Mouse (Mus musculus): Measurements from ENCODE around the gene Slc36a1.

The Slc36a1 gene

DNA sequence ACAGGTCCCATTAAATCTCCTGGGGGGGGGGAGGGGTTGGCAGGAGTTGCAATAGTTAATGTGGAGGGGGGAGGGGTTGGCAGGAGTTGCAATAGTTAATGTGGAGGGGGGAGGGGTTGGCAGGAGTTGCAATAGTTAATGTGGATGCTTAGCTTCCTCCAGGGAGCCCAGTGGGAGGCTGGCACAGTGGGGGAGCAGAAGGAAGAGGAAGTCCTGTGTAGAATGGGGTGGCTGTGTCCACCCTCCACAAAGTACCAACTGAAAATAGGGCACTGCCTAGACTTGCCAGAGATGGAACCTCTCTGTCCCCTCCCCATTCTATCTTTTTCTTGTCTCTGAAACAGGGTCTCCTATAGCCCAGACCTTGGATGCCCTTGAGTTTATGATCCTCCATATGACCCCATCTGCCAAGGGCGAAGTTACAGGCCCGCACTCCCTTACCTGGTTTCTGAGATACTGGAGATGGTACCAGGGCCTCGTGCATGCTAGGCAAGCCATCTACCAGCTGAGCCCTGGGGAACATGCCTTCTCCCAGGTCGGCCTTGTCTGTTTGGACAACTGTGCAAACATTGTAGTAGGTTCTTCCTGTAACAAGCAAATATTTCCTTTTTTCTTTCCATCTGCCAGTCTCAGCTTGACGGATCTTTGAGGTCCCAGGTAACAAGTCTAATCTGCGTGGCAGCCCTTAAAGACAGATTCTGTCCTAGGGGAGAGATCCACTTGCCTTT, 5.6 kb downstream of the Slc36a1 start:
- DNase-seq: no peak

GRCm38 (mm10) chr11:55213518-55213917, 9.4 kb downstream of the Slc36a1 start:
- no peak for DNase-seq

GRCm38 (mm10) chr11:55214161-55214560, 10.0 kb downstream of the Slc36a1 start:
- no peak for DNase-seq

- no peak for DNase-seq
Observed at GRCm38 (mm10) chr11:55214978-55215377, 10.8 kb downstream of the Slc36a1 start.

GRCm38 (mm10) chr11:55216061-55216460, 11.9 kb downstream of the Slc36a1 start:
- DNase-seq: no peak

DNA sequence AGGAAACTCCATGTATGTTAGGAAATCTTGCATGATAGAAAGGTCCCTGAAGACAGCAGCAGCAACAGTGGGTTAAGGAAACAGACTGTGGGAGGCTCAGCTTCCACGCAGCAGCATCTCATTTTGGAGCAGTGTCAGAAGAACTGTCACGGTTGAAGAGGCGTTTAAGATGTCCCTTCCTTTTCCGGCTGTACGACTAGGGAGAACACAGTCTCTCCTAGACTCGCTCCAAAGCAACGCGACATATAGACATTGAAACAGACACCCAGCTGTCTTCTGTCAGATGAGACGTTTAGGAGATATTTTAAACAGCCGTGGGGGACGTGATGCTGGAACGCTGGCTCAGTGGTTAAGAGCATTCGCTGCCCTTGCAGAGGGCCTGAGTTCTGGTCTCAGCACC, 12.7 kb downstream of the Slc36a1 start:
- DNase-seq: no peak

- DNase-seq: no peak
Observed at GRCm38 (mm10) chr11:55217418-55217817, 13.3 kb downstream of the Slc36a1 start.

DNA sequence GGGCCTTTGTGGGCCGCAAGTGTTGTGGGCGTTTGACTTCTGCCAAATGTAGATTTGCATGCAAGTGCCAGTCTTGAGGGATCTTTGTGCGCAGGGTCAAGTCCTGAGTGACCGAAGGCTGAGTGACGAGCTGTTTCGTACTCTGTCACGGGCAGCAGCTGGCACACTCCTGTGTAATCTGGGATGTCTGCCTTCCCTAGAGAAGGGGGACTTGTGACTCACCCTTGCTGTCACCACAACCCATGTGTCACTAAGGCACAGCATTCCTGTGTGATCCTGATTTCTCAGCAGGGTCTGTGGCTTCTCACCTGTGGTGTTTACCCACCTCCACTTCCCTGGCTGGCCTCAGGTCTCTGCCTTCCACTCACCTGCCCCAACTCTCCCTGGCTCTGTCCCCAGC, 13.7 kb downstream of the Slc36a1 start:
- DNase-seq: no peak

- DNase-seq: no peak
Observed at GRCm38 (mm10) chr11:55218473-55218872, 14.3 kb downstream of the Slc36a1 start.

GRCm38 (mm10) chr11:55221306-55221705, 17.2 kb downstream of the Slc36a1 start:
- no peak for DNase-seq

GRCm38 (mm10) chr11:55231034-55231433, 26.9 kb downstream of the Slc36a1 start:
- DNase-seq: no peak

DNA sequence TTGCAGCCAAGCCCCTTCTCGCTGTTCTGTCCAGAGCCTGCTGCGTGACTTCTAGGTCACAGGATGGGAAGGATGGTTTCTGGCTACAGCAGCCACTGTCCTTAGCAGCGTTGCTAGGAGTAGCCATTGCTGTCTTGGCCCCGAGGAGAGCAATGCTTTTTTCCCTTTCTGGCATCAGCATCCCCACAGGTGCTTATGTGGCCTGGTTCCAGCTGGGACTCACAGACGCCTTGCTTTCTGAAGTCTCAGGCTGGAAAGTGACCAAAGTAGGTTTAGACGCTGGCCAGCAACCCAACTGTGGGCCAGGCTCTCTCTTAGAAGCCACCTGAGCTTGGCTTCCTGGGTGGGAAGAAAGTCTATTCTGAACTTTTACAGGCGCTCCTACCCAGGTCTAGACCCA, 30.1 kb downstream of the Slc36a1 start:
- no peak for DNase-seq

DNA sequence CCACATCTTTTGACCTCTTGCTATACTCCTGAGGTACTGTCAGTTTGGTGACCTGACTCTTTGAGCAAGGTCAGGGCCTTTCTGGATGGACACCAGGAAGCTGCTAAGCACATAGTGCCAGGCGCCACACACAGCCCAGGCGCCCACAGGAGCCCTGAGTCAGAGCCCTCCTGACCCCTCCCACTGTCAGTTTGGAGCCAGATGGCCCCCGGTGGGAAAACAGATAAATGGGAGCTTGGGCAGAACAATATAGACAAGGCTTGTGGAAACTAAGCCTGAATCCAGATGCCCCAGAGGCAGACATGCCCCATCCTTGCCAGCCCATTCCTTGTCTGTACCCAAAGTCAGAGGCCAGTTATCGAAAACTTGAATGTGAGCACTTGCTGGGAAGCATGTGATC, 30.6 kb downstream of the Slc36a1 start:
- no peak for DNase-seq

- DNase-seq: no peak
Observed at GRCm38 (mm10) chr11:55236815-55237214, 32.7 kb downstream of the Slc36a1 start.

GRCm38 (mm10) chr11:55239496-55239895, 35.3 kb downstream of the Slc36a1 start:
- no peak for DNase-seq

DNA sequence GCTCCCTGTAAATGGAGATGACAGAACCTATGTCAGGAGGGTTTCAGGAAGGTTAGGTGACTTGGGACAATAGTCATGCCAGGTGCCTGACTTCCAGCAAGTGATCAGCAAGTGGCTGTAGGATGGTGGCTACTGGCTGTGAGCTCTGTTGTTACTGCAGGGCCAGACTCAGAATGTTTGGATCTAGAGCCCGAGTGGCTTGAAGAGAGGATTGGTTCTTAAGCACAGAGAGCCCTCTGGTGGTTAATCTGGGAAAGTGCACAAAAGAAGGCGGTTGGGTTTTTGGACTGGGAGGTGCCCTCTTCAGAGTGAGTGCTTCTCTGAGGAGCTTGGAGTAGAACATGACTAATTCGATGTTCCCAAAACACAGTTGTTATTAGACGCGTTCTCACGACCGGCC, 36.4 kb downstream of the Slc36a1 start:
- peak; percentile 54 to 62 for DNase-seq

GRCm38 (mm10) chr11:55250527-55250926, 46.4 kb downstream of the Slc36a1 start:
- DNase-seq: no peak

GRCm38 (mm10) chr11:55253391-55253790, 49.2 kb downstream of the Slc36a1 start:
- DNase-seq: no peak

- DNase-seq: no peak
Observed at GRCm38 (mm10) chr11:55261105-55261504, 57.0 kb downstream of the Slc36a1 start.

- DNase-seq: no peak
Observed at GRCm38 (mm10) chr11:55262000-55262399, 57.9 kb downstream of the Slc36a1 start.

- no peak for DNase-seq
Observed at GRCm38 (mm10) chr11:55264318-55264717, 60.2 kb downstream of the Slc36a1 start.

DNA sequence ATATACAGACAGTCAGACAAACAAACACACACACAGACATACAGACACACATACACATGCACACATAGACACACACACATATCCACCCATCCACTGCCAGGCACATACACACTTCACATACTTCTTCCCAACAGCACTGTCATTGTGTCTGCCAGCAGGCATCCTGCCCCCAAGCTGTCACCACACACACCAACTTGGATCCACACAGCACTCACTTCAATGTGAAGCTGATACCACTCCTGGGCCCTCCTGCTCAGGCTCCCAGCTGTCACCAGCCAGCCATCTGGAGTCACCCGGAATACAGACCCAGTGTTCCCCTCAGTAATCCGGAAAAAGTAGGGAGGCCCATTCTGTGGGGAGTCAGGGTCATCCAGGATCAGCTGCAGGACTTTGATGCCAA, 61.5 kb downstream of the Slc36a1 start:
- DNase-seq: no peak

DNA sequence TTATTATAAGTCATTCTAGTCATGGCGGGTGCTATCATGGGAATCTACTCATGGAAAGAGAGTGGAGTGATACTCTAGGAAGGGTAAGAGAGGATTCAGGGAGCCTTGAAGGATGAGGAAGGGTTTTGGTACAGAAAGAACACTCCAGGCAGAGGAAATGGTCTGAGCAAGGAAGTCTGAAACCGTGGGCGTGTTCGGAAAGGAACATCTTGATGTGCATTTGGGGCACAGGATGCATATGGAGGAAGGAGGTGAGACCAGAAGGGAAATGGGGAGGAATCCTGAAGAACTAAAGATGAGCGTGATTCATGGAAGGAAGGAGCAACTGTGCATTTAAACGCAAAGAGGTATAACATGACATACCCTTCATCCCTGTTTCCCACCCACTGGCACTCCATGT, 64.4 kb downstream of the Slc36a1 start:
- DNase-seq: no peak

DNA sequence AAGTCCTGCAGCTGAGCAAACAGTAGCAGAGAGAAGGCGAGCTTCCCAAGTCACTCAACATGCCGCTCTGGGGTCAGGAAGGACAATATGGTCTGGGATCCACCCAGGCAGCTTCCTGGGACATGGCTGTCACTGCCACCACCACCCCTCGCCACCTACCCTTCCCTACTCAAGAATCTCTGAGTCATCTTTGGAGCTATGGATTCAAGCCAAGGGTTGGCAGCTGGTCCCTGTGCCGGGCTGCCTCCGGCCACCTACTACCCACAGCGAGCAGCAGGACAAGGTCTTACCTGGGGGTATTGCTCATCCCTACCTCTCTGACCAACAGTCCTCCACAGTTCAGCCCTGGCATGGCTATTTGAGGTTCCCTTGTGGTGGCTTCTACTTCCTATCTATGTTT, 70.6 kb downstream of the Slc36a1 start:
- DNase-seq: no peak
